Mouse (Mus musculus) adipocyte (in vitro differentiated cells): ENCODE data around the gene Adamts18.
A peak's percentile ranks its signal among the peaks of the same experiment; 100 is the strongest.

Source experiments
- DNase-seq: peaks from one replicate; pipeline ENCODE4 v3.0.0-alpha.2; 2016; ENCODE audit warnings: low spot score

Gene Adamts18

DNA sequence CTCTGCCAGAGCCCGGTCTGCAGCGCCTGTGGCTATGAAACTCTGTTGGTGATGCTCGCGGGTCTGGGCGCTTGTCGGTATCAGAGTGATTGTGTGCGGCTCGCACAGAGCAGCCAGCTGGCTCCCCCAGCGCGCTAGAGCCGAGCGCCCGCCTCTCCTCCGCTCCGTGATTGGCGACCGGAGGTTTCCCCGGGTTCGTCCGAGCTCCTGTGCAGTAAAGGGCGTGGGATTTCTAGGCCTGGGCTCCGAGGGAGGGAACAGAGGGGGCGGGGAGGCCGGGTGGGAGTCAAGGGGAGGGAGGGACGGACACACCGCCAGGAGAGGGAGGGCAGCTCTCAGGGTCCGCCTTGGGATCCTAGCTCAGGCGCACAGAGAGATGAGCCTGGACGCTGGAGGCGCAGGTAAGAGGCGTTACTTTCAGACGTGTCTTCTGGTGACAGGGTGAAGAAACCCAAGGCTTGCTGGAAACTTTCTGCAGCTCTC is at the start of gene Adamts18:
Adamts18 (minus strand) TSS at position 86 of the 483 bp plus-strand sequence.
- no peak for DNase-seq

DNA sequence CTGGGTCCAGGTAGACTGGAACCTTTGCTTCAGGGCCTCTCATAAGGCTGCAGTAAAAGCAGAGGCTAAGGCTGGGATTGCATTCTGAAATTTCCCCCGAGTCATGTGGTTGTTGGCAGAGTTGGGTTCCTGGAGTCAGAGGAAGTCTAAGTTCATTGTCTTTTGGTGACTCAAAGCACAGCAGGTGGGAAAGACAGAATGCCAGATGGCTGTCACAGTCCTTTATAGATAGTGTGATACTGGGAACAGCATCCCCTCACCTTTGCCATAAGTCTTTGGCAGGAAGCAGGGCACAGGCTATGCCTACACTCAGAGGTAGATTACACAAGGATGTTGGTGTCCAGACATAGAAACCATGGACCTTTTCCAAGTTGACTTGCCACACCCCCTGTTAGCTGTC is 47.9 kb upstream of the Adamts18 start:
- DNase-seq = no peak

DNA sequence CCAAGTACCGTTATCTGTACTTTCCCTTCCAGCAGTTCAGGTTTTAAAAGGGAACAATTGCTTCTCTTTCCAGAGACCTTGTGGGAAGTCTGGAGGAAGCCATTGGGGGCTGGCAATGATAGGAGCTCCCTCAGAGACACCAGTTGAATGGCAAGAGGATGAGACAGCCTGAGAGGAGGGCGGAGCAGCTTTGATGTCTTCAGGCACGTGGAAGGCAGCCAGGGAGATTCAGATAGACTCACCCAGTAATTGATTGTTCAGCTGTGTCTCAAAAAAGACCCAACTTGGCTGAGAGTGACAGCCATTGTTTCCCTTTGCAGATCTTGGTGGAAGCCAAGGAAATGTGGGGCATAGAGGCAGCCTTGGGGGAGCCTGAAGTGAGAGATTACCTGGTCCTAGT is 42.8 kb upstream of the Adamts18 start:
- no peak for DNase-seq

DNA sequence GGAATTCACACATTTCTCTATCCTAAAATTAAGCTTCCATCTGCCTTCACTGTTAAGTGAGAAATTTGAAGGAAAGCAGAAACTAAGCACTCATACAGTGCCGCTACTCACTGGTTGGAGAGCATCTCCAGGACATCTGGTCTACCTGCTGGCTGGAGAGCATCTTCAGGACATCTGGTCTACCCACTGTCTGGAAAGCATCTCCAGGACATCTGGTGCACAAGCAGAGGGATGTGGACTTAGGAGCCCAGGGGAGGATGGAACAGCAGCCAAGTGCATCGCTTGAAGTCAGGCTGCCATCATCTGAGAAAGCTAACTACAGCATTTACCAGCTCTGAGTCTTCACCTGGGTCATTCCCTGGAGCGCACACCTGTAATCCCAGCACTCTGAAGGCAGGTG is 38.0 kb upstream of the Adamts18 start:
- DNase-seq = no peak

DNA sequence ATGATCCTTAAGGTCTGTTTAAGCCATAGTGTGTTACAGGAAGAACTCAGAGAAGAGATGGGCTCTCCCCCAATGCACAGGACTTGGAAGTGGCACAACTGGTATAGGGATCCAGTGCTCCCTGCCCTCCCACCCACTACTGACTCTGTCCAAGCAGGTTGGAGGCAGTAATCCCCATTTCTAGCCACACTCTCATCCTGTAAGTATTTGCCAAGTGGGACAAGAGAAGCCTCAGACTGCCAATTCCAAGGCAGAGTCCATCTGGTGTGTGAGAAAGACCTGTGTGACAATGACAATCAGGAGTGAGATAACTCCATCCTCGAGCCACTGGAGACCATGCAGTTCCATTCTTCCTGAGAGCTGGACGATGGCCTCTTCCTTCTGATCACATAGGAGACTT is 36.6 kb upstream of the Adamts18 start:
- no peak for DNase-seq

DNA sequence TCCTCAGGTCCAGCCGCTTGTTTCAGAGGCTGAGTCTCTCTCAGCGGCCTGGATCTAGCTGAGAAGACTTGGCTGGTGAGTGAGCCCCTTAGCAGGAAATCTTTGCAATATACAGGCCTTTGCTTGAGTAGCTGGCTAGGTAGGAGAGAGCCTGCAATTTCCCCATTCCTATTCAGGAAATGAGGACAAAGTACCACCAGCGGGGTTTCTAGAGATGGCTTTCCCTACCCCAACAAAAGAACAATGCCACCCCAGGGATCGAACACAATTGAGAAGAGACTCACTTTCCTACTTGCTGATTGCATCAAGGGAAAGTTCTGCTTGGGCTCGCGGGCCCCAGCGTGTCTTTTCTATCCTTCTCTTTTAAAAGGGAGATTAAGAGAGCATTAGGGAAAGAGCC is 35.5 kb upstream of the Adamts18 start:
- no peak for DNase-seq

DNA sequence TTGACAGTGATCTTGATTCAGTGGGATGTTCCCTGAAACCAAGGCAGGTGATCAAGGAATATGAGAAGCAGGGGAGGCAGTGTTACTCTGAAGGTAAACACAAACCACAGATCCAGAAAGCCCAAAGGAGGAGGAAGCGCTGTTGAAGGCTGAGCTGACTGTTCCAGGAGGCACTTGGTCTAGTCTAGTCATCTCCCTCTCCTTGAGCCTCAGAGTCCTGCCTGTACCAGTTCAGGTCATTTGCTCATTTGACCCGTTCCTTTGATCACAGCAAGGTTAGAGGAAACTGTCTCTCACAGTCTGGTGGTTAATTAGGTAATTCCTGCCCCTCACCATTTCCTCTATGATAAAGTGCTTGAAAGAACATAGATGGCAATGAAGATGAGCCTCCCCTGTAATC is 34.0 kb upstream of the Adamts18 start:
- no peak for DNase-seq

DNA sequence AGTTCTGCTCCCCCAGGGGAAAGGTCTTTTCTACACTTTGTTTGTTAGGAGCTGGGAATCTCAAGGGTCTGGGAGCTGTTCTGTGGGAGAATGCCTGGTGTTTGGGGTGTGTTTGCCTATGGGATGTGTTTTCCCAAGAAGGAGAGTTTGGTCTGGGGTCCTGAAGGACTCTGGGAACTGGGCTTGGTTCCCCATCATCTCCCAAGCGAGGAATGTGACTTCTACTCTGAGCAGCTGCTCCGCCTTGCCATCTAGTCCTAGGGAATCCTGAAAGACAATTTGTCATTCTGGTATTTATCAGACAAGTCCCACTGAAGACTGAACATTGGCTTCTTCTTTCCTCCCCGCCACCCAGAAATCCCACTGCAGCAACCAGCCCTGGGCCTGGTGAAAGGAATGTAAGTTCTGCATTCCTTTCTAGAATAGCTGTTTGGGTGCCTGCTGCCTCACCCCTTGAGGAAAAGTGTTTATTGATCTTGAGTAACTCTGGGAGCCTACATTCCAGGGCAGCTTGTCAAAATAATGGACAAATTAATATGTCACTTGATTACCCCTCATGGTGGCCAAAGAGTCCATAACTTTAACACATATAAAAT is 30.0 kb upstream of the Adamts18 start:
- DNase-seq = no peak

DNA sequence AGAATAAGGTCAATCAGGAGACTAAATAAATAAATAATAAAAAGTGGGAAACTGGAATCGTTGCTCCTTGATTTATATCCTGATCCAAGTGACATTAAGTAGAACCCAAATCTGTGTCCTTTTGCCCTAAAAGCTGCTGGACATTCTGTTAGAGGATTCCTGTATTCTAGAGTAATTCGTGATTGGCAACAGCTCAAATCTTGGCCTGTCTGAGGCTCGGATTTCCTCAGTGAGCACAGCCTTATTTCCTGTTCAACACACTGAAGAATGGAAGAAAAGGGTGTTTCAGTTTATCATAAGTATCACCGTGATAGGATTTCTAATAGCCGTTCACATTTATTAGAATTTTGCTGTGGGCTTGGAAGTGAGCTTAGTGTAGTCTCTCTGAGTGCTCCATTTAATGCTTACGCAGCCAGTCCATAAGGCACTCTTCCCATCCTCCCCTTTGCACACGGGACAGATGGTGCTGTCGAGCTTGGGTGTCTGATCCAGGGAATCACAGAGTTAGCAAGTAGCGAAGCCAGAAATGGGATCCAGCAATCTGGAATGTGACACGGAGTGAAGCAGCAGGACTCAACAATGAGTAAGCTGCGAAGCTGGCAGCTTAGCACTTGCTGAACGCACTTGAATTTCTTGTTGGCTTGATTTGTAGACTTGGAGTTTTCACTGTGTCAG is 25.0 kb upstream of the Adamts18 start:
- no peak for DNase-seq

DNA sequence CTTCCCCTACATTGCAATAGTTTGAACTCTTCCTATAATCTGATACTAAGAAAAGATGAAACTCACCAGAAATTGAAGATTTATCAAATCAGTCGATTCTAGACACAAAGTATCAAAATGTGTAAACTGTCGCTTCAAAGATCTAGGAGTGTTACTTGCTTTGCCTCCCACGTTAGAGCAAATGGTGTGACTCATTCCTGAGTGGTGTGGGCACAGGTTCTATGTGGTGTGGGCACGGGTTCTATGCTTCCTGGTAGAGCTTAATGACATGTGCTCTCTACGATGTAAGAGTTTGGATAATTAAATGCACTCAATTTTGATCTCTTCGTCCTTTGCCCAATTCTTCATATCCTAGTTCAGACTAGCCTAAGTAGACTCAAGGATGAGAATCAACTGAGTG is 23.9 kb upstream of the Adamts18 start:
- DNase-seq = no peak

DNA sequence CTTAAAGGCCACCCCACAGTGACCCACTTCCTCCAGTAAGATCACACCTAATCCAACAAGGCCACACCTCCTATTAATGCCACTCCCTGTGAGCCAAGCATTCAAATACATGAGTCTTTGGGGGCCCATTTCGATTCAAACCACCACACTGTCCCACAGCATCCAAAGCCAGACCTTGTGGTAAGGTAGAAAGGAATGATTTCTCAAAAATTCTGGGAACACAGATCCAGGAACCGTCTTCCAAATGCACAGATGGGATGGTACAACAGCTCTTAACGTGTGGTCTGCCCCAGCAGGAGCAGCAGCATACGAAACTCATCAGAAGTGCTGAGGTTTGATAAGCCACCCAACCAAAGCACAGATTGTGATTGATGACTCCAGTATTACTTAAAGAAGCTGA is 18.0 kb upstream of the Adamts18 start:
- DNase-seq = no peak

DNA sequence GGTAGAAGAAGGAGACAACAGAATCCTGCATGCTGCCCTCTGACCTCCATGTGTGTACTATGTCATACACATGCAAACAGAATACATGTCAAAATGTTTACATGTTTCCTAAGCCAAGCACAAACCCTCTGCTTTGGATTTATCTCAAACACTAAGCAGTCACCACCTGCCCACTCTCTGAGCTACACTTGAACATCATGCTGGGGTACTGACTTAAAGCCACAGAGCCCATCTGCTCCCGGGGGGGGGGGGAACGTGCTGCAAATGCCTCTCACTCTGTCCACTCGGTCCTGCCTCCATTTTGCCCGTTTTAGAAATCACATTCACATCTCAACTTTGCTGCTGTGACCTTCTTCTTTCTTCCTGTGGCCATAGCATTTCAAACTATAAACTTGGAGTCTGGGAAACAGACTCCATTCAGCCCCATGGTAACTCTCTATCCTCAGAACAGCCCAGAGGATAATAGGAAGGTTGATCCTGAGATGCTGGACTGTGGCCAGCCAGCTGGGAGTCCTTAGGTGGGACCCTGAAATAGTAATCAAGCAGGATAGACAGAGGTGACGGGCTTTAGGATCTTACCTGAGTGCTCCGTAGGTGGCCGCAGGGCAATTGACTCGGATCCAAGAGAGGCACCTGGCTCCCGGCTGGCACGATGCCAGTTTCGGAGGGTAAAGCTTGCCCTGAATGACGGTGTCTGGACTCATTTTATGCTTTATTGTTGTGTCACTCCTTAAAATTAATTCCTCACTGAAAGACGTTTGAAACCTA is 17.0 kb upstream of the Adamts18 start:
- DNase-seq = no peak

DNA sequence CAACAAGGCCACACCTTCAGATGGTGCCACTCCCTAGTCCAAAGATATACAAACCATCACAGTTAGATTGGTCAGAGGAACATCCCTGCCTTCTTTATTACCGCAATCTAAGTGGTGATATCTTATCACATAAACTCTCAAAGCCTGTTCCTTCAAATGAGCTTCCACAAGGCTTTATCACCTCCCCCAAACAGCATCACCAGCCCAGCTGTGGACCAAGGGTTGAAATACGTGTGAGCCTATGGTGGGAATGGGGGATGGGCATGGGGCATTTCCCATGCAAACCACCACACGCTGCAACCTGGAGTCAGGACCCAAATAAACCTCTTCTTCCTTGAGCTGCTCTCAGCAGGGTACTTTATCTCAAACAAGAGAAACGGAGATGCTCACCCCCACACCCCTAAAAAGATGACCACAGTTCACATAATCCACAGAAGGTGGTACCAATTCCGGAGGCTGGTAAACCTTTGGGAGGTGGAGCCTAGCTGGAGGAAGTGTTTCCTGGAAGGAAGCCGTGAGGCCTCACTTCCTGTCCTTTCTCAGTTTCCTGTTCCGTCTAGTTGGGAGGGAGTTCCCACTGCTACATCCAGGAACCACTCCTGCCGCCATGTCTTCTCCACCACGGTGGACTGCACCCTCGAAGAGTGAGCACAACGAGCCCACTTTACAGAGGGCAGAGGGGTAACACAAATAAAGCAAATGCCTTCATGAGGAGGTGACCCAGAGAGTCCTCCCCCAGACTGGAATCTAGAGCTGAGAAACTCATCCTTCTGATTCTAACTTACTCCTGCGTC is 11.5 kb upstream of the Adamts18 start:
- no peak for DNase-seq

DNA sequence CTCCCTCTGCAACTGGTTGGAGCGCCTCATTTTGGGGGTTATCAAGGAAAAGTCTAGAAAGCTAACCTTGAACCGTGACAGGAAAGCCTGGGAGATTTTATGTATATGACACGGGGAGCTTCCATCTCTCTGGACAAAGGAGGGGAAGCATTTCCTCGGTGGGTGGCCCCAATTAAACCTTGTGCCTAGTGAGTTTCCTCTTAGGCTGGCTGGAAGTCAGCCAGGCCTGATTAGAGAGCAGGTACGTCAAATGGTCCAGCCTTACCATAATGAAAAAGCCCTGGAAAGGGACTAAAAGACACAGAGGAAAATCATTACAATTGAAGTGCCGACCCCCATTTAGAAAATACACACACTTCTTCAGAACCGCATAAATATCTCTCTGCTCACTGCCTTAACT is 10.3 kb upstream of the Adamts18 start:
- no peak for DNase-seq

DNA sequence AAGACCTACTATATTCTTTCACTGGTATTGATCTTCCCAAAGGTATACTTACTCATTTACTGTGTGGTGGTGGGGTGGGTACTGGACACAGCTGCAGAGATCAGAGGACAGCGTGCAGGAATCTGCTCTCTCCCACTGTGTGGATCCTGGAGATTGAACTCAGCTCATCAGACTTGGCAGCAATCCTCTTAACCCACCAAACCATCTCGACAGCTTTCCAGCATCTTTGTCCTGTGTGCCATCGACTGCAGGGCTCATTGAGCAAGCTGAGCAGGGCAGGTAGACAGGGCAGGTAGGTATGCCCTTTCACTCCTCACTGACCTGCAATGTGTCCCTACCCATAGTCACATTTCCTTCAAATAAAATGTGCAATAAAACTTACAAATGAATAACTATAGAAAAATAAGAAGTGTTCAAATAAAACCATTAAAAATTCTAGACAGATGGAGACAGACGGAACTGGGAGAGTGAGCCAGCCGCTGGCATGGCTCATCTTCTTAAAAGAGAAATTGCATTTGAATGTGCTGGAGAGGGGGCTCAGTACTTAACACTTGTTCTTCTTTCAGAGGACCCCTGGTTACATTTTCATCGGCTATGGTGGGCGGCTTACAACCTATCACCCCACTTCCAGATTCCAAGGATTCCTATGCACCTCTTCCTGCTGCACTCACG is 6.2 kb upstream of the Adamts18 start:
- no peak for DNase-seq

DNA sequence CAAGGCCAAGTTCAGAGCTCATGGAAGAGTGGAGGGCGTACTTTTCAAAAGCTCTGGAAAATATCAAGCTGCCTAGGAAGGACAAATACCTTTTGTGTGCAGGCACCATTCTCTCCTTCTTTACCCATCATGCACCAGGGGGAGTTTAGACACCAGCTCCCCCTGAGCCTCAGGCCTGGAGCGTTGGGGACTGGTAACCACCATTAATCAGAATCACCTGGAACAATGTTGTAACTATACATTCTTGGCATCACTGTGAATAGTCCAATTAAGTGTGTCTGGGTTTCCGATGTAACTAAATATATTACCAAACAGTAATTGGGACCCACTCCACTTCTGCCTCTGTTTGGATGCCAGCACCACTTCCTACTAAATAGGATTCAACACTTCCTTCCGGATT is 5.2 kb upstream of the Adamts18 start:
- no peak for DNase-seq

DNA sequence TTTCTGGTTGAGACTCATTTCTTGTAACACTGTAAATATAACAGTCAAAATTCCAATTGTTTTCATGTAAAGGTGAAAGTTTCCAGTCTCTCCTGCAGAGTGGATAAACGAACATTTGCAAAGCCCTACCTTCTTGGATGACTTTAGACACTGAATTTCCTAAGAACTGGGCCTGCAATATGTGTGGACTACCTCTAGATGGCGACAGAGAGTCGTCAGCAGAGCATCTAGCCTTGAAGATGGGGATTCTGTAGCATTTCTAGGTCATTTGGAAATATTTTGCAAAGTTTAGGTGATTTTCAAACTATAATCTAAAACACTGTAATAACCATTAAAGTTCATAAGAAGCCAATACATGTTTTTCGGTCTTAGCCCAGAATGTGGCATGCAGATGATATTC is 3.1 kb upstream of the Adamts18 start:
- peak; percentile 19 for DNase-seq

DNA sequence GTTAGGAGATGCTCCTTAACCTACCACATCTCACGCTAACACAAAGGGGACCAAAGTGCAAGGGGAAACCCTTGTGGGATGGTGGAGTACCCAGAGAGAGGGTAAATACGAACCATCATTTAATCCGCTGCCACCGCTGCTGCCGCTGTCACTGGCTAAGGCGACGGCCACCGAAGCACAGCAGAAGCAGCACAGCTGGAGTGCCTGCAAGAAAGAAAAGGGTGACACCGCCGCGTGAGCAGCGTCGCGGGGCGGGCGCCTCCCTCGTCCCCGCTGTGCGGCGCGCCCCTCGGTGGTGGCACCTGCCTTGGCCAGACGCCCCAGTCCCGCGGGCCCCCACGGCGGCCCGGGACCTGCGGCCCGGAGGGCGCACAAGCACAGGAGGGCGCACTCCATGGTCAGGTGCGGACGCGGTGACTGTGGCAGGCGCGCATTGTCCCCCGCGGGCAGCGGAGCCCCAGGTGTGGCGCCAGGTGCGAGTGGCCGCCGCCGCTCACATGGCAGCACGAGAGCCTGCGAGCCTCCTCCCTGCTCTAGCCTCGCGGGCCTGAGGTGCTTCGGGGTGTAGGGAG is 371 bp downstream of the Adamts18 start:
- no peak for DNase-seq

DNA sequence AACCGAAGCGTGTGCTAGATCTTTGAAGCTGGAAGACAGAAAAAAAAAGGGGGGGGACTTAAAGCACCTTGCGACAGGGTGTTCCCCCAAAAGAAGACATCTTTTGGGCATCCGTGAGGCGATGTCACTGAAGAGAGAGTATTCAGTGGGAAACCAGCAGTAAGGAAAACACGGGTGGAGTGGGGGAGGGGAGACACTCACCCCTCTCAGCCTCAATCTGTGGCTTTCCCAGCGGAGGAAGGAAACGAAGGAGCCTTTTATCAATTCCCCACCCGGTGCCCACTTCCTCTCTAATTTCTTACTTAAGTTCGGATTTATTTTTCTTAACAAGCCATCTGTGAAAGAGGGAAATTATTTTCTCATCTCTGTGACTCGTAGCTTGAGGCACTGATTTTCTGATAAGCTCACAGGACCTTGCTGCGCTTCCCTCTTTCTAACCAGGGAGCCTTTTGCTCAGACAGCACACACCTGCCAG is 895 bp downstream of the Adamts18 start:
- DNase-seq = no peak

DNA sequence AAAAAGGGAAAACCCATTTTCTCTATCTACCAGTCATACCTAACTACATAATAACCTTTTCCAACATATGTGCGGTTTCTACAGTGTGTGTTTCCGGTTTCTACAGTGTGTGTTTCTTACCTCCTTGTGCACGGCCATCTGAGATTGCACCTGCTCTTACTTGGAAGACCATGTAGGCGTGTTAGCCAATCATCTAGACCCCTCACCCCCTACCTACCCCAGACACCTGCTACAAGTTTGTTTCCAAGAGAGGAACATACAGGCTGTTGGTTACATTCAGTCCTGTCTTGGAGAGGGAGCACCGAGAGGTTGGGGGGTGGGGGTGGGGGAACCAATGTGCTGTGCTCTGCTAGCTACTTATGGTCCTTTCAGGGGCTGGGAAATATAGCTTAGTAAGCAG is 1.9 kb downstream of the Adamts18 start:
- no peak for DNase-seq

DNA sequence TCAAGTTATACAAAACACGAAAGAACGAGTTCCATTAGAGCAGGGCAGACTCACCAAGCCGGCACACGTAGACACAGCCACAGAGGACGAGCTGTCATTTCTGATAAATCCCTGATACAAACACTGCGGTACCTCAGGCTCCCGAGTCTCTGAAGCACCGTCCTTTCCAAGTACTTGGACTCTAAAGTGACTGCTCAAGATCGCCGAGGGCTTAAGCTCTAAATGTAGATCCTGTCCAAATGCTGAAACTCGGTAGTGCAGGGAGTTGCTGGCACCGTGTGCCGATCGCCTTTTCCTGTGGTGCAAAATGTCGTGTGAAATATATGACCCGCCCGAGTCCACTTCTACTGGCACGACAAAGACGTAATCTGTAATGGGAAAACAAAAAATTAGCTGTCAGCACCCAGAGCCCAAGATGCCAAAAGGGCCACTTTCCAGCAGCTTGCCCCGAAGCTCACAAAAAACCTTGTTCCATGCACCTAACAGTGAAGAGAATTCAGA is 3.7 kb downstream of the Adamts18 start:
- no peak for DNase-seq
